Mouse (Mus musculus): Measurements from ENCODE around the gene 4931428F04Rik. TPM values are rescaled to one million over a fixed set of nuclear protein-coding genes. Genes with fewer than 3 reads are reported as not detected.
"Not testable (repeated sequence)": the region's sequence is repeated elsewhere in the genome, so short reads cannot be mapped to it uniquely, and the experiment has no call there.

The 4931428F04Rik gene
- polyA plus RNA-seq, 1 experiment, result 217 TPM

DNA sequence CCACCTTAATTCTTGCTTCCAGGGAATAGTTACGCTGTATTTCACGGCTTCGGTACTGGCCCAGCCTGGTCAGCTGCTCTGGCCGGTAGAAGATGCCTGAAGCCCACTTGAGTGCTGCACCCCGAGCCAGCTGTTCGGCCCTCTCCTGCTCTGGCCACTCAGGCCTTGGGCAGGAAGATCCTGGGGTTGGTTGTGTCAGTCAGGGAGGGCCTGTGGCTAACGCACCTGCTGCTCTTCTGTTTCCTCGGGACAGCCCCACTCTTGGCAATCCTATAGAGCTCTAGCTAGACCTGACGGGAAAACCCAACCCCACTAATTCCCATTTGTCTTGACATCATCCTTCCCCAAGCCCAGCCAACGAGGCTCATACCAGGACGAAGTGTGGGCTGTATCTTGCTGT is 5.6 kb upstream of the 4931428F04Rik start:
- no peak for DNase-seq (ENCODE audit: low read depth)
- TF ChIP-seq CTCF (IDR thresholded peaks at IDR 0.05; ENCODE audit: borderline replicate concordance, extremely low read depth, insufficient read depth, insufficient read length) (no peak), POLR2A (IDR thresholded peaks at IDR 0.05; ENCODE audit: borderline replicate concordance, extremely low read depth, insufficient read depth, insufficient read length, poor library complexity, severe bottlenecking) (no peak)

DNA sequence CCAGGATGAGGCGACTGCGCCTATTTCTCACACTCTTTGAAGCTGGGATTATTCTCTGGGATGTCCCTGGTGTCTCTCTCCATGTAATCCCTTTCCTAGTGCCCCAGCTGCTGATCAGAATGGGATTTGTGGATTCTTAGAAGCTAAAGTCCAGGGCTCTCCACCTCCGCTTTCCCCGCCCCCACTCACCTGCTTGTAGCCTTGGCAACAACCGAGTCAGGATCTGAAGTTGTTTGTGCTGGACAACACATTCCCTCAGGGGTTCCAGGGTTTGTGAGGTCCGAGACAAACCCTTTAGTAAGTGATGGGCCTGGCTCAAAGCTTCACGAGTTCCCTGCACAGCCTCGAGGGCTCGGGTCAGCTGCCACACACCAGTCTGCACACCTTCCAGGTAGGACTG is 5.1 kb upstream of the 4931428F04Rik start:
- no peak for DNase-seq (ENCODE audit: low read depth)

DNA sequence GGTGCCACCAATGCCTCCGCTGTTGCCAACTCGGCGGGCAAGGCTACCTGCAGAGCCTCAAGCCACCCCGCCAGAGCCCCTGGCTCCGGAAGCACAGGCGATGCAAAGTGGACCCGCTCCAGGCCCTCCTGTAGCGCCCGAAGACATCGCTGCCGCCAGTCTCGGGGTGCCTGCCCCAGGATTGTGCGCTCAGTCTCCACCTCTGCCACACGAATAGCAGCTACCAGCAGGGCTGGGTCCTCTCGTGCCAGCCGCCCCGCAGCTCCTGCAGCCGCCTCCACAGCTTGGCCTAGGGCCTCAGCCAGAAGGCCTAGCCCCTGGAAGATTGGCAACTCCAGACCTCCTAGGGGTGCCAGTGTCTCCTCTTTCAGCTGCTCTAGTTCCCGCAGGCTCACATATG is 3.7 kb upstream of the 4931428F04Rik start:
- DNase-seq (ENCODE audit: low read depth), result no peak
- TF ChIP-seq POLR2A (IDR thresholded peaks at IDR 0.05; ENCODE audit: borderline replicate concordance, extremely low read depth, insufficient read depth, insufficient read length, poor library complexity, severe bottlenecking), result no peak
- TF ChIP-seq CTCF (IDR thresholded peaks at IDR 0.05; ENCODE audit: borderline replicate concordance, extremely low read depth, insufficient read depth, insufficient read length), result no peak

More for the DNA sequence above, 5.1 kb upstream of the 4931428F04Rik start:
- TF ChIP-seq CTCF (IDR thresholded peaks at IDR 0.05; ENCODE audit: borderline replicate concordance, extremely low read depth, insufficient read depth, insufficient read length) (no peak), POLR2A (IDR thresholded peaks at IDR 0.05; ENCODE audit: borderline replicate concordance, extremely low read depth, insufficient read depth, insufficient read length, poor library complexity, severe bottlenecking) (no peak)

DNA sequence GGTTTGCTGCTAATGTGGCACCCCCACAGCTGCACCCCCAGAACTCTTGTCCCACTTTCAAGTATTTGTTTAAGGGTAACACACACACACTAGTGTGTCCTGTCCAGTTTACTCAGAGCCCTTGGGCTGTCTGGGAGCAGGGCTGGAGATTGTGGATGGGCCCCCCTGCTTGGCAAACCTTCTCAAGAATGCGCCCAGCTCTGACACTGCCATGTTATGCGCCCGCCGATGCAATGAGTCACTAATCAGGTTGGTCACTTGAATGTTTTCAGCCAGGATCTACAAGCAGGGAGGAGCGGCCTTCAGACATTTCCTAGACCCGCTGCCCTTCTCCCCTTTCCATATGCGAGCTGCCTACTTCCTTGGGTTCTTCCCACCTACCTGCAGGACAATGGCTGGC is 2.8 kb upstream of the 4931428F04Rik start:
- no peak for DNase-seq (ENCODE audit: low read depth)
- no peak for TF ChIP-seq POLR2A (IDR thresholded peaks at IDR 0.05; ENCODE audit: borderline replicate concordance, extremely low read depth, insufficient read depth, insufficient read length, poor library complexity, severe bottlenecking)
- TF ChIP-seq CTCF (IDR thresholded peaks at IDR 0.05; ENCODE audit: borderline replicate concordance, extremely low read depth, insufficient read depth, insufficient read length), result no peak

DNA sequence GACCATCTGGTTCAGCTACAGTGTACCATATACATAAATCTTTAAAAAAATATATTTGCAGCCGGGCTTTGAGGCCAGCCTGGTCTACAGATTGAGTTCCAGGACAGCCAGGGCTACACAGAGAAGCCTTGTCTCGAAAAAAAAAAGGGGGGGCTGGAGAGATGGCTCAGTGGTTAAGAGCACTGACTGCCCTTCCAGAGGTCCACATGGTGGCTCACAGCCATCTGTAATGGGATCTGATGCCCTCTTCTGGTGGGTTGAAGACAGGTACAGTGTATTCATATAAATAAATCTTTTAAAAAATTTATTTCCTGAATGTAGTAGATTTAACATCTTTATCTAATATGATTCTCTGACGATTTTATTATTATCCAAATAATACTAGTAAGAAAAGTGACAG is 2.1 kb upstream of the 4931428F04Rik start:
- not testable (repeated sequence) for DNase-seq (ENCODE audit: low read depth)

DNA sequence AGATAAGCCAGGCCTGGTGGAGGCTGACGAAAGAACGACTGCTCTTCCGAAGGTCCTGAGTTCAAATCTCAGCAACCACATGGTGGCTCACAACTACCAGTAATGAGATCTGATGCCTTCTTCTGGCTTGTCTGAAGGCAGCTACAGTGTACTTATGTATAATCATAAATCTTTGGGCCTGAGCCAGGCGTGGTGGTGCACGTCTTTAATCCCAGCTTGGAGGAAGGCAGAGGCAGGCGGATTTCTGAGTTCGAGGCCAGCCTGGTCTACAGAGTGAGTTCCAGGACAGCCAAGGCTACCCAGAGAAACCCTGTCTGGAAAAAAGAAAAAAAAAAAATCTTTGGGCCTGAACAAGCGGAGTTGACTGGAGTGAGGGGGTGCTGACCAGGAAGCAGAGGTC is 1.7 kb upstream of the 4931428F04Rik start:
- not testable (repeated sequence) for DNase-seq (ENCODE audit: low read depth)

DNA sequence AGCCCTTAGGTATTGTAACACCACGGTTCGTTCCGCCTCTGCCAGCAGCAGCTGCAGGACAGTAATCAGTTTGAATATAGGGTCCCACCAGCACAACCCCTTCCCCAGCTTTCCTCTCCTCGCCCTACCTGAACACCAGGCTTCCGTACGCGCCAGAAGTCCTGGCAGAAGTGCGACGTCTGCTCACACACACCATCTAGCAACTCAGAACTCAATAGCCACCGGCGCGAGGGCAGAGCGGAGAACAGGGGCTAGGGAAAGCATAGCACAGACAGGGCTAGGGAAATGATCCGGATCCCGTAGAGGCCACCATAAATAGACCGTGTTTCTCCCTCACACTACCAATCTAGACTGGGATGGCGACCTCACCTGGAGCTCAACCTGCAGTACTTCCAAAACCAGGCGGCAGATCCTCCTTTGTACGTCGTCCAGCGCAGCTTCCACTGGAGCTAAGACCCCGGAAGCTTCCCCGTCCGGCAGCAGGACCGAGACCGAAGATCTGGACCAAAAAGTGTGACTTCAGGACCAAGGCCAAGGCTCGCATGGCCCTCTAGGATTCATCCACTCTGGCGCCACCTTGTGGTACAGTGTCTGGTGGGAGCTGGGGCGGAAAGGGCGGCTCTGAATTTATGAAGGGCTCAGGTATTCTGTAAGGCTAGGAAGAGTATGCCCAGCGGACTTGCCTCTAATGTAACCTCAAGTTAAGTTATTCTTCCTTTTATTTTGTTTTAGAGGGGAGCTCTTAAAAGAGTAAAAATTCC is 1.1 kb upstream of the 4931428F04Rik start:
- peak; percentile 82 for DNase-seq (ENCODE audit: low read depth)
- TF ChIP-seq POLR2A (IDR thresholded peaks at IDR 0.05; ENCODE audit: borderline replicate concordance, extremely low read depth, insufficient read depth, insufficient read length, poor library complexity, severe bottlenecking) (no peak), CTCF (IDR thresholded peaks at IDR 0.05; ENCODE audit: borderline replicate concordance, extremely low read depth, insufficient read depth, insufficient read length) (peak; percentile 90)

DNA sequence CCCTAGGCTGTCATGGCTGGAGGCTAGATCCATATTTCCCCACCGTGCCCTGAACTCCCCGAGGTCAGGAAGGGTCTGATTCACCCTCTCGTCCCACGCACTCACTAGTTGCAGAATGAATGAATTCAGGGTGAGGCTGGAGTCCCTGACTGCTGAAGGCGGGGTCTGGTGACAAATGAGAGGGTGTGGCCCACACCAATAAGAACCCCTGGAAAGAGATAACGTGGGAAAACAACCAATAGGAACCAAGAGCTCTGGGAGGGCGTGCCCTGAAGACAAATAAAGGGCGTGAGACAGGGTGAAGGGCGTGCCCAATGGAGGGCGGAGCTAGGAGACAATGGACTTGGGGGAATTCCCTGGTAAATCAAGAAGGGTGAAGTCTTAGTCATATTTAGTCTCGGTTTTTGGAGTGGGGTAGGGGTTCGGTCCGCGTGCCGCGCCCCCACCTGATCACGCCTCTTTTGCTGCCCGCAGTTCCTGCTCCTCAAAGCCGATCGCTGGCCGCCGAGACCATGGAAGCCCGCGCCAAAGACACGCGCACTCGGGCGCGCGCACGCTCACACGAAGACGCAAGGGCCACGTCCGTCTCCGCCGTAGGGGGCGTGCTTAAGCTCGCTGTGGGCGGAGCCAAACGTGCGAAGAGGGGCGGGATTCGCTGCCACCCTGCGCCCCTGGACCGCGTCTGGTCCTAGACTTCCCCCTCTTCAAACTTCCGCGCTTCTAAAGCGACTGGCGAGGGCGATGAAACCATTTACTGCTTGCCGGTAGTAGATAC is 519 bp downstream of the 4931428F04Rik start:
- TF ChIP-seq CTCF (IDR thresholded peaks at IDR 0.05; ENCODE audit: borderline replicate concordance, extremely low read depth, insufficient read depth, insufficient read length), result no peak
- peak; percentile 88 for TF ChIP-seq POLR2A (IDR thresholded peaks at IDR 0.05; ENCODE audit: borderline replicate concordance, extremely low read depth, insufficient read depth, insufficient read length, poor library complexity, severe bottlenecking)
- DNase-seq (ENCODE audit: low read depth), result peak; percentile 99

DNA sequence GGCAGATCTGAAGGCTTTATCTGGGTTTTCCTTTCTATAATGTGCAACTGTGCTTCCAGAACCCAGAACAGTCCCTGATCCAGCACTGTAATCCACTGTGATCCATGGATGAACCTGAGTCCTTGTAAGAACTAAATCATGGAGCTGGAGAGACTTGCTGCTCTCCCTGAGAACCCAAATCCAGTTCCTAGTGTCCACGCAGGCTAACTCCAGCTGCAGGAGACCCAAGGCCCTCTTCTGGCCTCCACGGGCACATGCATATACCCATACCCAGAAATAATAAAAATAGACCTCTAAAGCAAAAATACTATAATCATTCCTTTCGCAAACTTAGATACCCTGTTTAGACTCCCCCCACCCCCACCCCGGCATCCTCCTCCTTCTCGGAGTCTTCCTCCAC is 1.4 kb downstream of the 4931428F04Rik start:
- no peak for DNase-seq (ENCODE audit: low read depth)
- TF ChIP-seq POLR2A (IDR thresholded peaks at IDR 0.05; ENCODE audit: borderline replicate concordance, extremely low read depth, insufficient read depth, insufficient read length, poor library complexity, severe bottlenecking), result no peak
- no peak for TF ChIP-seq CTCF (IDR thresholded peaks at IDR 0.05; ENCODE audit: borderline replicate concordance, extremely low read depth, insufficient read depth, insufficient read length)

DNA sequence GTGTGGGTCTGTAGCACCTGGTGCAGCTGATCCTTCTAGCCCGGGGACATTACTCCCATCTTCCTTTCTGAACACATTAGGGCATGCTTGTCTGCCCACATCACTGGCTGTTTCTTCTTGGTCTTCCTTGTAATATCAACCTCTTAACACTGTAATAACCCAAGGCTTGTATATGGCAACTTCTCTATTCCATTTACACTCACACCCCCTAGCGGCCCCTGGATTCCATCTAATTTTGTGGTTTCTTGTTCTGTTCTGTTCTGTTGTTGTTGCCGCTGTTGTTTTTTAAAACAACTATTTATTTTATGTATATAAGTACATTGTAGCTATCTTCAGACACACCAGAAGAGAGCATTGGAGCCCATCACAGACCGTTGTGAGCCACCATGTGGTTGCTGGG is 2.8 kb downstream of the 4931428F04Rik start:
- TF ChIP-seq POLR2A (IDR thresholded peaks at IDR 0.05; ENCODE audit: borderline replicate concordance, extremely low read depth, insufficient read depth, insufficient read length, poor library complexity, severe bottlenecking) (no peak), CTCF (IDR thresholded peaks at IDR 0.05; ENCODE audit: borderline replicate concordance, extremely low read depth, insufficient read depth, insufficient read length) (no peak)
- DNase-seq (ENCODE audit: low read depth), result no peak

DNA sequence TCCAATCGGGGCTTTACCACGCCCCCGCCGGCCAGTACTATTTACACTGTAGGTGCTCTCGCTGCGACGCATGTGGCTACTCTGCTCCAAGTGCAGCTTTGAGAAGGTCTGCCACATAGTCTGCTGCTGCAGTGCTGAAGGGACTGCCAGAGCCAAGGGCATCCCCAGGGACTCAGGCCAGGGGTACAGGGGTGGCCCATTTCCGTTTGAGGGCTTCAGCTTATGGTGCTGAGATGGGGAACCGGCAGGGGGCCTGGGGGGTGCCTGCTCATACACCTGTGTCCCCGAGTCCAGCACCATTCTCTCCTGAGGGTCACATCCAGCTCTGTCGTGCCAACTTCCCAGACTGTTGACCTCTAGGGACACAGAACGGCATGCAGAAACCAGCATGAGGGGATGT is 4.2 kb downstream of the 4931428F04Rik start:
- TF ChIP-seq POLR2A (IDR thresholded peaks at IDR 0.05; ENCODE audit: borderline replicate concordance, extremely low read depth, insufficient read depth, insufficient read length, poor library complexity, severe bottlenecking) (no peak), CTCF (IDR thresholded peaks at IDR 0.05; ENCODE audit: borderline replicate concordance, extremely low read depth, insufficient read depth, insufficient read length) (no peak)

DNA sequence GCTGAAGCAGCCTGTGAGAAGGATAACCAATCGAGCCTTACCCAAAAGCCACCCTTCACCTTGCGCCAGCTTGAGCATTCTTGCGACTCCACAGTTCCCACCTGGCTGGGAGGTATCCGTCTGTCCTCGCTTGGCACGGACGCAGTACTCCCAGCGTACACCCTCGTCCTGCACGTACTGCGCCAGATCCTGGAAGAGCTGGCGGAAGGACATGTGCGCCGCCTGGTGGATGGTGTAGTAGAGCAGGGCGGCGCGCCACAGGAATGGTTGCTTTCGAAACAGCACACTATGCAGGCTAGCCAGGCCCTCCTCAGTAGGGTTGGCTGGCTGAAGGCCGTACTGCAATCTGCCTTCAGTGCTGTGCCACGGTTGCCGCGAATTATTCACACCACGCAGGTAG is 6.6 kb downstream of the 4931428F04Rik start:
- TF ChIP-seq CTCF (IDR thresholded peaks at IDR 0.05; ENCODE audit: borderline replicate concordance, extremely low read depth, insufficient read depth, insufficient read length) (peak; percentile 59), POLR2A (IDR thresholded peaks at IDR 0.05; ENCODE audit: borderline replicate concordance, extremely low read depth, insufficient read depth, insufficient read length, poor library complexity, severe bottlenecking) (no peak)
- no peak for DNase-seq (ENCODE audit: low read depth)

More for the DNA sequence above, 4.2 kb downstream of the 4931428F04Rik start:
- DNase-seq (ENCODE audit: low read depth), result no peak
